Mouse (Mus musculus): ENCODE measurements at regions not wholly inside any gene's neighbourhood (a gene's known extent, or its start where the extent isn't known, plus 50 kb on each side); places are given as distances from the start of the nearest gene placed in this dataset.

- 74% methylated on average over 7 of the region's 7 CpGs for WGBS
- H3K9me3 ChIP-seq (ENCODE audit: control insufficient read depth, low read length): no peaks in the 10 kb centered on the region
- no peaks in the 10 kb centered on the region for H3K27me3 ChIP-seq (ENCODE audit: control insufficient read depth, insufficient read depth, low read length)
- H3K4me3 ChIP-seq (ENCODE audit: low read depth, low read length): no peak overlapping the region
- H3K9ac ChIP-seq (ENCODE audit: low read depth, low read length): no peak overlapping the region
- DNase-seq (ENCODE audit: low spot score) (no peak), ATAC-seq (ENCODE audit: low FRiP score) (no peak)
- H3K4me2 ChIP-seq (replicated peaks; ENCODE audit: low read depth, low read length): no peak overlapping the region
- no peaks in the 10 kb centered on the region for H3K4me1 ChIP-seq (replicated peaks; ENCODE audit: control insufficient read depth, insufficient read depth, low read length)
- H3K36me3 ChIP-seq (ENCODE audit: control insufficient read depth, insufficient read depth, low read length): no peaks in the 10 kb centered on the region
- no peak overlapping the region for H3K27ac ChIP-seq (ENCODE audit: low read depth, low read length)
Measured at GRCm38 (mm10) chr2:117543301-117543782, 200.5 kb upstream of the Rasgrp1 start.

GRCm38 (mm10) chr2:117548273-117548672 is 205.5 kb upstream of the Rasgrp1 start:
- WGBS: 73% methylated on average over 4 of the region's 4 CpGs
- no peaks in the 10 kb centered on the region for H3K9me3 ChIP-seq (ENCODE audit: control insufficient read depth, low read length)
- ATAC-seq (ENCODE audit: low FRiP score): no peak
- H3K4me3 ChIP-seq (ENCODE audit: low read depth, low read length): no peak overlapping the region
- H3K4me2 ChIP-seq (replicated peaks; ENCODE audit: low read depth, low read length): no peak overlapping the region
- H3K27ac ChIP-seq (ENCODE audit: low read depth, low read length): no peak overlapping the region
- DNase-seq (ENCODE audit: low spot score): no peak
- H3K36me3 ChIP-seq (ENCODE audit: control insufficient read depth, insufficient read depth, low read length): no peaks in the 10 kb centered on the region
- H3K27me3 ChIP-seq (ENCODE audit: control insufficient read depth, insufficient read depth, low read length): no peaks in the 10 kb centered on the region
- no peaks in the 10 kb centered on the region for H3K4me1 ChIP-seq (replicated peaks; ENCODE audit: control insufficient read depth, insufficient read depth, low read length)
- H3K9ac ChIP-seq (ENCODE audit: low read depth, low read length): no peak overlapping the region

GRCm38 (mm10) chr2:117556301-117556700 is 213.5 kb upstream of the Rasgrp1 start:
- H3K27ac ChIP-seq (ENCODE audit: low read depth, low read length): no peak overlapping the region
- WGBS: 57% methylated on average over 2 of the region's 2 CpGs

GRCm38 (mm10) chr2:117570987-117571386 is 228.2 kb upstream of the Rasgrp1 start:
- Histone ChIP-seq H3K27ac (ENCODE audit: low read depth, low read length) (no peak overlapping the region), H3K4me2 (replicated peaks; ENCODE audit: low read depth, low read length) (no peak overlapping the region), H3K4me3 (ENCODE audit: low read depth, low read length) (no peak overlapping the region), H3K27me3 (ENCODE audit: control insufficient read depth, insufficient read depth, low read length) (no peaks in the 10 kb centered on the region), H3K9me3 (ENCODE audit: control insufficient read depth, low read length) (no peaks in the 10 kb centered on the region), H3K4me1 (replicated peaks; ENCODE audit: control insufficient read depth, insufficient read depth, low read length) (no peaks in the 10 kb centered on the region), H3K9ac (ENCODE audit: low read depth, low read length) (no peak overlapping the region), H3K36me3 (ENCODE audit: control insufficient read depth, insufficient read depth, low read length) (no peaks in the 10 kb centered on the region)
- DNase-seq (ENCODE audit: low spot score) (no peak), ATAC-seq (ENCODE audit: low FRiP score) (no peak)
- 74% methylated on average over 7 of the region's 7 CpGs for WGBS

More at GRCm38 (mm10) chr2:117556301-117556700, 213.5 kb upstream of the Rasgrp1 start:
- no peak for ATAC-seq (ENCODE audit: low FRiP score)
- Histone ChIP-seq H3K9me3 (ENCODE audit: control insufficient read depth, low read length) (no peaks in the 10 kb centered on the region), H3K27me3 (ENCODE audit: control insufficient read depth, insufficient read depth, low read length) (no peaks in the 10 kb centered on the region), H3K4me1 (replicated peaks; ENCODE audit: control insufficient read depth, insufficient read depth, low read length) (no peaks in the 10 kb centered on the region), H3K4me2 (replicated peaks; ENCODE audit: low read depth, low read length) (no peak overlapping the region), H3K9ac (ENCODE audit: low read depth, low read length) (no peak overlapping the region), H3K36me3 (ENCODE audit: control insufficient read depth, insufficient read depth, low read length) (no peaks in the 10 kb centered on the region), H3K4me3 (ENCODE audit: low read depth, low read length) (no peak overlapping the region)
- DNase-seq (ENCODE audit: low spot score): no peak

- Histone ChIP-seq H3K27ac (ENCODE audit: low read depth, low read length) (no peak overlapping the region), H3K9me3 (ENCODE audit: control insufficient read depth, low read length) (no peaks in the 10 kb centered on the region), H3K4me3 (ENCODE audit: low read depth, low read length) (no peak overlapping the region), H3K9ac (ENCODE audit: low read depth, low read length) (no peak overlapping the region), H3K4me1 (replicated peaks; ENCODE audit: control insufficient read depth, insufficient read depth, low read length) (no peaks in the 10 kb centered on the region), H3K36me3 (ENCODE audit: control insufficient read depth, insufficient read depth, low read length) (no peaks in the 10 kb centered on the region), H3K4me2 (replicated peaks; ENCODE audit: low read depth, low read length) (no peak overlapping the region), H3K27me3 (ENCODE audit: control insufficient read depth, insufficient read depth, low read length) (no peaks in the 10 kb centered on the region)
- WGBS: 79% methylated on average over 3 of the region's 3 CpGs
- DNase-seq (ENCODE audit: low spot score): no peak
- no peak for ATAC-seq (ENCODE audit: low FRiP score)
Measured at GRCm38 (mm10) chr2:117587381-117587780, 244.6 kb upstream of the Rasgrp1 start.

GRCm38 (mm10) chr2:117595028-117595427 is 252.2 kb upstream of the Rasgrp1 start:
- WGBS: 60% methylated on average over 2 of the region's 2 CpGs
- no peak overlapping the region for H3K9ac ChIP-seq (ENCODE audit: low read depth, low read length)

GRCm38 (mm10) chr2:117597573-117597972 is 254.8 kb upstream of the Rasgrp1 start:
- no peaks in the 10 kb centered on the region for H3K36me3 ChIP-seq (ENCODE audit: control insufficient read depth, insufficient read depth, low read length)
- no peak overlapping the region for H3K9ac ChIP-seq (ENCODE audit: low read depth, low read length)
- H3K4me2 ChIP-seq (replicated peaks; ENCODE audit: low read depth, low read length): no peak overlapping the region
- H3K4me3 ChIP-seq (ENCODE audit: low read depth, low read length): no peak overlapping the region
- DNase-seq (ENCODE audit: low spot score): no peak
- no peaks in the 10 kb centered on the region for H3K9me3 ChIP-seq (ENCODE audit: control insufficient read depth, low read length)
- no peak for ATAC-seq (ENCODE audit: low FRiP score)
- H3K4me1 ChIP-seq (replicated peaks; ENCODE audit: control insufficient read depth, insufficient read depth, low read length): no peaks in the 10 kb centered on the region
- H3K27me3 ChIP-seq (ENCODE audit: control insufficient read depth, insufficient read depth, low read length): no peaks in the 10 kb centered on the region
- no peak overlapping the region for H3K27ac ChIP-seq (ENCODE audit: low read depth, low read length)

More at GRCm38 (mm10) chr2:117595028-117595427, 252.2 kb upstream of the Rasgrp1 start:
- no peak overlapping the region for H3K4me2 ChIP-seq (replicated peaks; ENCODE audit: low read depth, low read length)
- H3K4me1 ChIP-seq (replicated peaks; ENCODE audit: control insufficient read depth, insufficient read depth, low read length): no peaks in the 10 kb centered on the region
- no peaks in the 10 kb centered on the region for H3K36me3 ChIP-seq (ENCODE audit: control insufficient read depth, insufficient read depth, low read length)
- no peak for ATAC-seq (ENCODE audit: low FRiP score)
- H3K9me3 ChIP-seq (ENCODE audit: control insufficient read depth, low read length): no peaks in the 10 kb centered on the region
- H3K4me3 ChIP-seq (ENCODE audit: low read depth, low read length): no peak overlapping the region
- no peak overlapping the region for H3K27ac ChIP-seq (ENCODE audit: low read depth, low read length)
- no peak for DNase-seq (ENCODE audit: low spot score)
- H3K27me3 ChIP-seq (ENCODE audit: control insufficient read depth, insufficient read depth, low read length): no peaks in the 10 kb centered on the region

- Histone ChIP-seq H3K36me3 (ENCODE audit: control insufficient read depth, insufficient read depth, low read length) (no peaks in the 10 kb centered on the region), H3K27ac (ENCODE audit: low read depth, low read length) (no peak overlapping the region), H3K4me3 (ENCODE audit: low read depth, low read length) (no peak overlapping the region), H3K9ac (ENCODE audit: low read depth, low read length) (no peak overlapping the region), H3K27me3 (ENCODE audit: control insufficient read depth, insufficient read depth, low read length) (no peaks in the 10 kb centered on the region), H3K9me3 (ENCODE audit: control insufficient read depth, low read length) (no peaks in the 10 kb centered on the region), H3K4me1 (replicated peaks; ENCODE audit: control insufficient read depth, insufficient read depth, low read length) (no peaks in the 10 kb centered on the region), H3K4me2 (replicated peaks; ENCODE audit: low read depth, low read length) (no peak overlapping the region)
- WGBS: 36% methylated on average over 1 of the region's 1 CpGs
- ATAC-seq (ENCODE audit: low FRiP score): no peak
- DNase-seq (ENCODE audit: low spot score): peak; percentile 15
Measured at GRCm38 (mm10) chr2:117614772-117615171, 272.0 kb upstream of the Rasgrp1 start.

GRCm38 (mm10) chr2:117618063-117618462 is 275.3 kb upstream of the Rasgrp1 start:
- Histone ChIP-seq H3K9me3 (ENCODE audit: control insufficient read depth, low read length) (no peaks in the 10 kb centered on the region), H3K4me2 (replicated peaks; ENCODE audit: low read depth, low read length) (no peak overlapping the region), H3K4me3 (ENCODE audit: low read depth, low read length) (no peak overlapping the region), H3K9ac (ENCODE audit: low read depth, low read length) (no peak overlapping the region), H3K4me1 (replicated peaks; ENCODE audit: control insufficient read depth, insufficient read depth, low read length) (no peaks in the 10 kb centered on the region), H3K36me3 (ENCODE audit: control insufficient read depth, insufficient read depth, low read length) (no peaks in the 10 kb centered on the region), H3K27ac (ENCODE audit: low read depth, low read length) (no peak overlapping the region), H3K27me3 (ENCODE audit: control insufficient read depth, insufficient read depth, low read length) (no peaks in the 10 kb centered on the region)
- DNase-seq (ENCODE audit: low spot score): no peak
- no peak for ATAC-seq (ENCODE audit: low FRiP score)
- WGBS: 85% methylated on average over 3 of the region's 3 CpGs
